Mouse (Mus musculus): Measurements from ENCODE around the gene Ifnar2.
"Not testable (repeated sequence)": the region's sequence is repeated elsewhere in the genome, so short reads cannot be mapped to it uniquely, and the experiment has no call there.

Gene Ifnar2

DNA sequence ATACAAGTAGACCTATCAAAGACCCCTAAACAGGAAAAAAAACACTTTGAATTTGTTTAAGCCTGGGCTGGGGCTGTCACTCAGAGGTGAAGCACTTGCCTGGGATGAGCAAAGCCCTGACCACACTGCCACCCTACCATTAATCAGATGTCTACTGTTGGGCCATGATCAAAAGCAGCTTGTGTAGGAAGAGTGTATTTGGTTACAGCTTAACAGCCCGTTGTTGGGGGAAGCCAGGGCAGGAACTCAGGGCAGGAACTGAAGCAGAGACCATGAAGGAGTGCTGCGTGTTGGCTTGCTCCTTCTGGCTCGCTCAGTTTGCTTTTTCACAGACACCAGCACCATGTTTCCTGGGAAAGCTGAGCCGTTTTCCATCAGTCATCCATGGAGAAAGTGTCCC, 54.0 kb downstream of the Ifnar2 start:
- DNase-seq (ENCODE audit: low spot score in 2 of 2), result no peak

- DNase-seq (ENCODE audit: low spot score in 2 of 2), result no peak
Measured at GRCm38 (mm10) chr16:91427461-91427860, 54.9 kb downstream of the Ifnar2 start.

DNA sequence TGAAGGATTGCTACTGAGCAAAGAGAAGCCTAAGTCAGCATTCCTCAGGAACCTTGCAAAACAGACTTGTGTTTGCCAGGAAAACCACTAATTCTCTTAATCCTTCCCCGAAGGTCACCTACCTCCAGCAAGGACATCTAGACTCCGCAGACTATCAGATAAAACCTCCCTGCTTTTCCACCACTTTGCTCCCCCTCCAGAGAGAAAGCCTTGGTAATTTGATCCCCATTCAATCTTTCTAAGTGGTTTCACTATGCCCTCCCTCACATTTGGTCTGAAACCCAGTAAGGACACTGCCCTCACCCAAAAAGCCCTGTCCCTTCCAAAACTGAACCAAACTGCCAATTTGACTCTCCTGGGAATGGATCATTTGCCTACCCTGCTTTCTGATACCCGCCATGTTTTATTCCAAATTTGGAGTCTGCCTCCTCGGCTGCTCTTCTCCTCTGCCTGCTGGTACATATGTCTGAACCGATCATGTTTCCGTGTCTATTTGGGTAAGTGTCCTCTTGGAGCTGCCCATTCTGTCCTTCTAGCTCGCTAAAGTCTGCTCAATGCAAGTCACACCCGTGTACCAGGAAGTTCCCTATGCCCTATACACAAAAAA, 55.8 kb downstream of the Ifnar2 start:
- DNase-seq (ENCODE audit: low spot score in 2 of 2), result no peak

DNA sequence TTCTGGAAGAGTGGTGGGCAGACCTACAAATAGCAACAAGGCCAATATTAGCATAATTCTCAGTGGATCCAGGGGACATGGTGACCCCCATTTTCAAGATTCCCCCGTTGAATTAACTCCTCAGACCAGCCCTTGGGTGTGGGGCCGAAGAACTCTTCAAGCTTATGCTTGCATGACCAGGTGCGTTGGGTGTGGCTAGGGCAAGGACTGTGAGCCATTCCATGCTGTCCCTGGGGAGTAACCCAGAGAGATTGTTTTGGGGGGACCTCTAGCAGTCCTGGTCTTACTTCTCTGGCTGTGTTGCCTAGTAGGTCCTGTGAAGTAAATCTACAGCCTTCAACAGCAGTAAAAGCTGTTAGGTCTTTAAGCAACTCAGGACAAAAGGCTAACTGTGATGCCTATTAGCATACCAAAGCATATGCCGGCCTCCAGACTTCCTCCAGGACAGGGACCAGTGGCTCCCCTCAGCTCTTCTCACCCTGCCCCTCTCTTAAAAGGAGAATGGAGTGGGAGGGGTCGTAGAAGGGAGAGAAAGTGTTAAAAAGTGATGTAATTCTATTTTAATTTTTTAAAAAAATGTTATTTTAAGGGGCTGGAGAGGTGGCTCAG, 60.2 kb downstream of the Ifnar2 start:
- DNase-seq (ENCODE audit: low spot score in 2 of 2), result no peak

- no peak for DNase-seq (ENCODE audit: low spot score in 2 of 2)
Measured at GRCm38 (mm10) chr16:91433329-91433933, 60.8 kb downstream of the Ifnar2 start.

GRCm38 (mm10) chr16:91434119-91434518, 61.5 kb downstream of the Ifnar2 start:
- DNase-seq (ENCODE audit: low spot score in 2 of 2), result no peak

GRCm38 (mm10) chr16:91438081-91438480, 65.5 kb downstream of the Ifnar2 start:
- DNase-seq (ENCODE audit: low spot score in 2 of 2), result no peak

- DNase-seq (ENCODE audit: low spot score in 2 of 2), result not testable (repeated sequence)
Measured at GRCm38 (mm10) chr16:91438599-91438998, 66.0 kb downstream of the Ifnar2 start.

GRCm38 (mm10) chr16:91441366-91441765, 68.8 kb downstream of the Ifnar2 start:
- DNase-seq (ENCODE audit: low spot score in 2 of 2), result no peak

DNA sequence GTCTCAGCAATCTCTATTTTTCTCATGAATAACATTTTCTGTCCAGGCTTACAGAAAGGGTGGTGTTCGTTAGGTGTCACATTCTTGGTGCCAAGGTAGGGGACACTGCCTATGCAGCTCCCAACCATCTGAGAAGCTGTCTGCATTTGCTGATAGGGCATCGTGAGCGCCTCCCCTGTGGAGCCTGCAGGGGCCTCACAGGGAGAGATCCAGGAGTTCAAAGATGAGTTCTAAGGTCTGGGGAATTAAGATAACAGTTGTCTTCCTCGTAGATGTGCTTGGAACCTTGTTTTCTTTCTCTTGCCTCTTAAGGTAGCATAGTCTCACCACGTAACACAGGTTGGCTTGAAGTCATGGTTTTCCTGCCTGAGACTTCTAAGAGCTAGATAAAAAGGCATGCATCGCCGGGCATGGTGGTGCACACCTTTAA, 69.2 kb downstream of the Ifnar2 start:
- DNase-seq (ENCODE audit: low spot score in 2 of 2), result no peak

DNA sequence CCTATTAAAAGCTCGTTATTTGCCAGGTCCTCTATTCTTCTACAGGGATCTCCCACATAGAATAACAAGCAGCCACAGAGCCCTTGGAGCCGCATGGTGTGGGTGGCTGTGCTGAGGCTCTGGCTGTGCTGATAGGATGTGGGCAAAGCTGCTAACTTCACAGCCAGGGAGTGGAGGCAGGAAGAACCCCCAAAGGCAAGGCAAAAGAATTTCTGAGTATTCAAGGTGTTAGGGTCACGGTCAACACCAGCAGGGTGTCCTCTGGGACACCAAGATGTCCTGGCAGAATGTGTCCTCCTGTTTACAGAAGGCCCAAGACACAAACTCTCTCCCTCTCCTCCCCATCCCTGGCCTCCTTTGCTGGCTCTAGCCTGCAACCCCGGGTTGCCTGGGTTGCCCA, 69.9 kb downstream of the Ifnar2 start:
- no peak for DNase-seq (ENCODE audit: low spot score in 2 of 2)

GRCm38 (mm10) chr16:91443211-91443611, 70.6 kb downstream of the Ifnar2 start:
- DNase-seq (ENCODE audit: low spot score in 2 of 2), result no peak

DNA sequence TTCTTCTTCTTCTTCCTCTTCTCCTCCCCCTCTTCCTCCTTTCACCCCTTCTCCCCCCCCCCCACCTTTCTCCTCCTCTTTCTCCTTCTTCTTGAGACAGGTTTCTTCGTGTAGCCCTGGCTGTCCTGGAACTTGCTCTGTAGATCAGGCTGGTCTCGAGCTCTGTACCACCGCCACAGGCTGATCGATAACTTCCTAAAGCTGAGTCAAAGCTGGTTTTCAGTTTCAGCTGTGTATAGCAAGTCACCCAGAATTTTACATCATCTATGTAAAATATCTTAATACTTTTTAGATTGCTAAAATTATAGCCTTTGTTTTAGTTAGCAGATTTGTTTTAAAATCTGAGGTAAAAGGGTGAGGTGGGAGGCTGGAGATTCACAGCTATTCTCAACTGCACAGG, 72.3 kb downstream of the Ifnar2 start:
- DNase-seq (ENCODE audit: low spot score in 2 of 2), result no peak

GRCm38 (mm10) chr16:91445566-91445965, 73.0 kb downstream of the Ifnar2 start:
- DNase-seq (ENCODE audit: low spot score in 2 of 2), result no peak

- no peak for DNase-seq (ENCODE audit: low spot score in 2 of 2)
Measured at GRCm38 (mm10) chr16:91446778-91447511, 74.4 kb downstream of the Ifnar2 start.

DNA sequence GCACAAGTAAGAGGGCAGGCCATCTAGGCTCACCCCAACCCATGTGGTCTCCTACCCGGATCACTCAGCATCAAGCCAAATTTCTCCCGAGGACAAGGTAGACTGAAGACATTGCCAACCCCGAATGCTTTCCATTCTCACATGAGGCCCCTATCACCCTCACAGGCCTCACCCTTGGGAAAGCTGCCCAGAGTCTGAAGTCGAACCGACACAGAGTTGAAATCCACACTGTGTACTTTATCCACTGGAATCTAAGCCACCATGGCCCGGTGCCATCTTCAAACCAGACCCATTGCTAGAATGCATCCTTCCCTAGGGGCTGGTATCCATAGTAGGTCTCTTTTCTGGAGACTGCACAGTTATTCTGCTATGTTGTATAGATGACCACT, 74.9 kb downstream of the Ifnar2 start:
- no peak for DNase-seq (ENCODE audit: low spot score in 2 of 2)

DNA sequence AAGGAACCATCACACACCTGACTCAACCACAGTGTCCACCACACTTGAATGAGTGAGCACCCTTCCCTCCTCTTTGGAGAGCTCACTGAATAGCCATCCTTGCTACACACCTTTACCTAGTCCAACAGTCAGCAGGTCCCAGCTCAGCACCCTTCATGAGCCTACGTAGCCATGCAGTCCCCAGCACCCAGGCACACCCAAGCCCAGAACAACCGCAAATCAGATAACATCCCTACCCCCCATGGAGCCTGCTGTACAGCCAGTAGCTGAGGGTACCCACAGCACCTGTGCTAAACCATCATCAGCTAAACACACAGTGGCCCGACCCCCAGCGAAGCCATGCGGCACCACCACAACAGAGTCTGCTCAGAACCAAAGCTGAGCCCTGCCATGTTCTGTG, 75.5 kb downstream of the Ifnar2 start:
- no peak for DNase-seq (ENCODE audit: low spot score in 2 of 2)

DNA sequence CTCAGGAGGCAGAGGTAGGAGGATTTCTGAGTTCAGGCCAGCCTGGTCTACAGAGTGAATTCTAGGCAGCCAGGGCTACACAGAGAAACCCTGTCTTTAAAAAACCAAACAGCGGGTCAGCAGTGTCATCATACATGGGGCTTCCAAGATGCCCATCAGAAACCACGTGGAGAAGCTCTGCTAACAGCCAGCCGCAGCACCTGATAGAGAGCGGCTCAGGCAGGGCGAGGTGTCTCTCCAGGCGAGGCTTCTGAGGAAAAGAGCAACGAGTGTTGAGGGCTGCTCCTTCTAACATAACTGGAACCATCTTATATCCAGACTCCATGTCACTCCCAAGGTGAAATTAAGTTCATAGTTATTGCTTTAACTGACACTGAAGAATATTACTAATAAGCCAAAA, 76.3 kb downstream of the Ifnar2 start:
- DNase-seq (ENCODE audit: low spot score in 2 of 2), result no peak

DNA sequence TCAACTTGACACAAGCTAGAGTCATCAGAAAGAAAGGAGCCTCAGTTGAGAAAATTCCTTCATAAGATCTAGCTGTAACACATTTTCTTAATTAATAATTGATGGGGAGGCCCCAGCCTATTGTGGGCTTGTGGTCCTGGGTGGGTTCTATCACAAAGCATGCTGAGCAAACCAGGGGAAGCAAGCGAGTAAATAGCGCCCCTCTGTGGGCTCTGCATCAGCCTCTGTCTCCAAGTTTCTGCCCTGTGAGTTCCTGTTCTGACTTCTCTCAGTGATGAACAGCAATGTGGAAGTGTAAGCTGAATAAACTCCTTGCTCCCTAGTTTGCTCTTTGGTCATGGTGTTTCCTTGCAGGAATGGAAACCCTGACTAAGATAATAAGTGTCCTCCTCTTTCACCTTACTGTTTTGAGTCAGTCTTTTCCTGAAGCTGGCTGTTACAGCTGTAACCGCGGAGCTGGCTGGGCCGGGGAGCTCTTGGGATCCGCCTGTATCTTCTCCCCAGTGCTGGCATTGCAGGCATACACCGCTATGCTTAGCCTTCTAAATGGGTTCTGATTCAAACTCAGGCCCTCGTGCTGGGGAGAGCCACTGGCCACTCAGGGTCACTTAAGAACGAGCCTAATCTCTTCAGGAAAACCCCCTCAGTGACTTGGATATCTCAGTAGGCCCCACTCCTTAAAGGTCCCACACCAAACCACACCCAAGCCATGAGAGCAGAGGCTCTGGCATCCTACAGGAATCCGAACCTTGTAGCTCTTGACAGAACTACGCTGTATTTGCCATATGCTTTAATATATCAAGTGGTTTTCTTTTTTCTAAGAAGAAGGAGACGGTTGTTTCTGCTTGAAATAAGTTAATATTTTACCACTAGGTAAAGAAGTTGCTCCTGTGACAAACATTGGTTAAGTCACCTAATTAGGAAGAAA, 77.8 kb downstream of the Ifnar2 start:
- no peak for DNase-seq (ENCODE audit: low spot score in 2 of 2)

DNA sequence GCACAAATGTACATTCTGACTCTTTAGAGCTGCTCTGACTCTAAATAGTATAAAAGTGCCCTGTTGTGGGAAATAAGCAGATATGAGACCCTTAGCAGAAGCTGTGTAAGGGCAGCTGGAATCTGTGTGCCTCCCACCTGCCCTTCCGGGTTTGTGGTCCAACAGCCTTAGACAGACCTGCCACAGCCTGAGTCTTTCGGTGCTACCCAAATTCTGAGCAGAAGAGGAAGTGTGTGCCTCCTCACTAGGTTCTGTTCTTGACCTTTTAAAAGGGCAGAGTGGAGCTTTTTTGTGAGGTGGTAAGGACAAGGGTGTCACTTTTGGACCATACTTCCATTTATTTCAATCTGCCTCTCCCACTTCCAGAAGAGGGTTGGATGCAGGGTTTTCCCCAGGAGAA, 79.4 kb downstream of the Ifnar2 start:
- DNase-seq (ENCODE audit: low spot score in 2 of 2), result no peak

GRCm38 (mm10) chr16:91452363-91452896, 79.8 kb downstream of the Ifnar2 start:
- no peak for DNase-seq (ENCODE audit: low spot score in 2 of 2)

All from urinary bladder, postnatal 4 days (tissue).